22 mouse cellular contexts compared by ENCODE assay signal in genomic region chr14:79120681-79121080, GRCm38 (mm10).
"Had no signal": no experiment of that assay in that cellular context is flagged by ENCODE, and none has a peak within 500 bp of the region (broad histone marks: within the 10 kb centered on the region; RNA-seq: fewer than 3 reads in every experiment).

No protein-coding gene starts in this region.

- H3K27ac ChIP-seq: heart, embryonic 13.5 days; heart, embryonic 15.5 days; hindbrain, embryonic 13.5 days; hindbrain, embryonic 15.5 days; hindbrain, postnatal 0 days; left cerebral cortex, adult 2 months; limb, embryonic 10.5 days; limb, embryonic 12.5 days; liver, embryonic 12.5 days; liver, embryonic 14.5 days had no signal

- H3K27me3 ChIP-seq: heart, embryonic 13.5 days; heart, embryonic 15.5 days; hindbrain, embryonic 13.5 days; hindbrain, embryonic 15.5 days; limb, embryonic 12.5 days; liver, embryonic 12.5 days had no signal

- H3K4me2 ChIP-seq: heart, embryonic 11.5 days; heart, embryonic 13.5 days; heart, embryonic 15.5 days; hindbrain, embryonic 13.5 days; hindbrain, embryonic 15.5 days; limb, embryonic 12.5 days; liver, embryonic 12.5 days had no signal

- DNase-seq: gastrocnemius, postnatal 14 days; gastrocnemius, postnatal 36 days; heart, adult 2 months; heart, postnatal 14 days; heart, postnatal 36 days; kidney, adult 11 months; kidney, adult 2 months; kidney, postnatal 10 days; kidney, postnatal 25 days; kidney, postnatal 4 days; lung, adult 18-20 months had no signal

- H3K36me3 ChIP-seq: heart, embryonic 13.5 days; heart, embryonic 15.5 days; hindbrain, embryonic 13.5 days; hindbrain, embryonic 15.5 days; limb, embryonic 10.5 days; limb, embryonic 12.5 days; liver, embryonic 12.5 days had no signal

- H3K4me1 ChIP-seq: hindbrain, embryonic 15.5 days; limb, embryonic 10.5 days; liver, embryonic 12.5 days had no signal

- H3K9me3 ChIP-seq: heart, embryonic 13.5 days; heart, embryonic 15.5 days; hindbrain, embryonic 13.5 days; hindbrain, embryonic 15.5 days; limb, embryonic 10.5 days; limb, embryonic 12.5 days; liver, embryonic 12.5 days had no signal

- H3K9ac ChIP-seq: heart, embryonic 13.5 days; heart, embryonic 15.5 days; hindbrain, embryonic 13.5 days; hindbrain, embryonic 15.5 days; limb, embryonic 12.5 days; liver, embryonic 12.5 days; liver, embryonic 14.5 days had no signal

- H3K4me3 ChIP-seq: heart, adult 2 months; heart, embryonic 13.5 days; heart, embryonic 15.5 days; hindbrain, embryonic 13.5 days; hindbrain, embryonic 15.5 days; left cerebral cortex, adult 2 months; limb, embryonic 10.5 days; limb, embryonic 12.5 days; liver, embryonic 12.5 days had no signal
